Mouse (Mus musculus): ENCODE measurements around the gene Bst1. TPM values are rescaled to one million over a fixed set of nuclear protein-coding genes. Genes with fewer than 3 reads are reported as not detected.

Gene Bst1
- polyA plus RNA-seq, 1 experiment from 2014 or later: 0.36 TPM

Other genes with a start within 250 kb of the Bst1 start
- 9.0 and 13.2 TPM in 2 replicates for gene Cc2d2a, start 156.5 kb upstream of the Bst1 start, polyA plus RNA-seq (2016; fragmentation: Nextera tagmentation; extraction: Ambion mirVana)
- 57.9 and 62.7 TPM in 2 replicates for gene Fbxl5, start 2.8 kb downstream of the Bst1 start, polyA plus RNA-seq (2016; fragmentation: Nextera tagmentation; extraction: Ambion mirVana)
- gene Cd38, start 49.7 kb downstream of the Bst1 start, polyA plus RNA-seq (2016; fragmentation: Nextera tagmentation; extraction: Ambion mirVana): 9.1 and 9.5 TPM in 2 replicates
- 0.33 TPM in 1 of 2 replicates, not detected in the other for gene Gm7879, start 94.3 kb downstream of the Bst1 start, polyA plus RNA-seq (2016; fragmentation: Nextera tagmentation; extraction: Ambion mirVana)
- gene Fgfbp1, start 162.9 kb downstream of the Bst1 start, polyA plus RNA-seq (2016; fragmentation: Nextera tagmentation; extraction: Ambion mirVana): 2.3 and 2.4 TPM in 2 replicates